Mouse (Mus musculus) liver, adult 2 months (tissue): ENCODE measurements around the gene Gm8159. TPM values are rescaled to one million over a fixed set of nuclear protein-coding genes. Genes with fewer than 3 reads are reported as not detected.
"Not testable (repeated sequence)": the region's sequence is repeated elsewhere in the genome, so short reads cannot be mapped to it uniquely, and the experiment has no call there.

Experiments used
- DNase-seq: peaks from one replicate; pipeline ENCODE4 v3.0.0-alpha.2; 2011; ENCODE audit warnings: low read depth, low spot score; ENCODE audit errors: extremely low read depth
- H3K27ac ChIP-seq: fragments of 200-500 bp; replicated peaks from 2 replicates; pipeline ENCODE4 v1.5.1; 2012; ENCODE audit warnings: low read depth, mild to moderate bottlenecking, control low read depth, inconsistent platforms, low read length; ENCODE audit not compliant: insufficient read depth
- H3K27me3 ChIP-seq: fragments of 200-500 bp; 2 replicates; pipeline ENCODE4 v1.6.1; 2012; ENCODE audit warnings: mild to moderate bottlenecking, moderate library complexity, low read length, inconsistent platforms; ENCODE audit not compliant: control insufficient read depth, insufficient read depth
- H3K36me3 ChIP-seq: fragments of 200-500 bp; 2 replicates; pipeline ENCODE4 v1.6.1; 2012; ENCODE audit warnings: low read length, inconsistent platforms; ENCODE audit not compliant: control insufficient read depth, insufficient read depth
- H3K4me1 ChIP-seq: fragments of 200-500 bp; 2 replicates; pipeline ENCODE4 v1.6.1; 2011; ENCODE audit warnings: low read length; ENCODE audit not compliant: control insufficient read depth, insufficient read depth
- H3K4me3 ChIP-seq: fragments of 200-500 bp; 2 replicates; pipeline ENCODE4 v1.5.1; 2011; ENCODE audit warnings: low read depth, mild to moderate bottlenecking, control low read depth, low read length, moderate library complexity; ENCODE audit not compliant: insufficient read depth
- H3K79me2 ChIP-seq: fragments of 200-500 bp; 2 replicates; pipeline ENCODE4 v1.6.1; 2012; ENCODE audit warnings: inconsistent platforms, mild to moderate bottlenecking, low read length, moderate library complexity; ENCODE audit not compliant: control insufficient read depth, insufficient read depth
- H3K9ac ChIP-seq: fragments of 200-500 bp; 2 replicates; pipeline ENCODE4 v1.6.1; 2012; ENCODE audit warnings: low read depth, mild to moderate bottlenecking, control low read depth, inconsistent platforms, low read length
- CTCF ChIP-seq: fragments of 200-500 bp; IDR thresholded peaks from 2 replicates; pipeline ENCODE4 v1.5.1; 2011; ENCODE audit warnings: low read depth, low read length, control low read depth
- WGBS: fragments of 180-500 bp; shearing (Covaris S2); methylation state at CpG from one replicate; pipeline ENCODE4 v1.1.7; 2018; 5-methylcytosine and 5-hydroxymethylcytosine counted together
- polyA plus RNA-seq: library from polyadenylated mRNA; depleted of rRNA; stranded (reverse); fragments of >200 nt; gene quantifications from 2 replicates; pipeline ENCODE4 v1.2.3, GENCODE M21; 2012; rRNA removed
- total RNA-seq: library from RNA; depleted of rRNA; stranded (reverse); fragments of >200 nt; gene quantifications from 2 replicates; pipeline ENCODE4 v1.2.3, GENCODE M21; 2014; rRNA removed

Gene Gm8159
- total RNA-seq: not detected in 2 replicates
- polyA plus RNA-seq: not detected in 2 replicates

DNA sequence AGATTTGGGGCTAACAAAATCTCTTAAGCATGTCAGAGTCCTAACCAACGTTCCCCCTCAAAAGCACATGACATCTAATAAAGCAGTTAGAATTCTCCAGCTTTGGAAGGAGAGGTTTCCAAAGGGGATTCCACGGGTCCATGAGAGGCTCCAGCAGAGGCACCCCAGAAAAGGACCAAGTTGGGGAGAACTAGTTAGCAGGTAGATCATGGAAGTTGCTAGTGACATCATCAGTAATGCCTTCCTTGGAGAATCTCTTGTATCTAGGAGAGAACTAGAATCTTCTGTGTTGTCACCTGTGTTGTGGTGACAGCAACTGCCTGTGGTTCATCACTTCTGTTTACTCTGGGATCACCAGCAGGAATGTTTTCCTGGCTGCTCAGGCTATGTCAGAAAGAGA is at the start of gene Gm8159:
Gm8159 (plus strand) TSS at position 301 of the 400 bp plus-strand sequence.
- H3K36me3 ChIP-seq, H3K9ac ChIP-seq, H3K27me3 ChIP-seq, H3K27ac ChIP-seq, H3K4me1 ChIP-seq, H3K79me2 ChIP-seq, DNase-seq, H3K4me3 ChIP-seq: not testable (repeated sequence)
- no CpG with 5 or more reads among the region's 2 CpGs for WGBS

DNA sequence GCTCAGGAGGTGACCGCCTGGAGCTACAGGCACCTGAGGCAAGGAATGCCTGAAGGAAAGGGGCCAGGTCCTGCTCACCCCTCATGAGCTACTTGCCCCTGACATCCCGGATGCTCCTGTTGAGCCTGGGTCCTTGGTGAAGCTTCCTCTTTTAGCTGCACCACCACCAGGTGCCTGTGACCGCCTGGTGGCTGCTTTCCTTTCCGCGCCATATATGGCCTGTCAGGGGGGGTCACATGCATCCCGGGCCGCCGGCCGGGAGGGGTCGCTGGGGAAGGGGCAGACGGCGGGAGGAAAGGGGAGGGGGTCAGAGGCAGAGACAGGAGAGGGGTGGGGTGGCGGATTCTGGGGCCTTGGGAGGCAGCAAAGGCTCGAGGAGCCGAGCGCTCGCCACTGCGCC is 17.2 kb downstream of the Gm8159 start:
- not testable (repeated sequence) for H3K4me3 ChIP-seq, H3K27ac ChIP-seq, H3K9ac ChIP-seq, H3K79me2 ChIP-seq, DNase-seq, H3K36me3 ChIP-seq, H3K4me1 ChIP-seq, H3K27me3 ChIP-seq
- 6% methylated on average over 16 of the region's 18 CpGs for WGBS

GRCm38 (mm10) chr14:4650324-4650723 is 18.2 kb downstream of the Gm8159 start:
- WGBS: 5% methylated on average over 5 of the region's 9 CpGs
- H3K4me1 ChIP-seq, DNase-seq: not testable (repeated sequence)

GRCm38 (mm10) chr14:4663892-4664291 is 31.7 kb downstream of the Gm8159 start, which contains the start of gene Gm3239:
Gene Gm3239 (plus strand): TSS chr14:4664192.
- not testable (repeated sequence) for H3K36me3 ChIP-seq, H3K4me1 ChIP-seq, H3K79me2 ChIP-seq, H3K9ac ChIP-seq, DNase-seq, H3K4me3 ChIP-seq, H3K27ac ChIP-seq, H3K27me3 ChIP-seq
- no CpG with 5 or more reads among the region's 2 CpGs for WGBS

More at GRCm38 (mm10) chr14:4650324-4650723, 18.2 kb downstream of the Gm8159 start:
- H3K36me3 ChIP-seq, H3K27ac ChIP-seq, H3K4me3 ChIP-seq, H3K79me2 ChIP-seq, H3K9ac ChIP-seq, H3K27me3 ChIP-seq: not testable (repeated sequence)
- TF ChIP-seq CTCF: peak; percentile 9; the same call in 1 of the 2 replicates

Other genes with a start within 250 kb of the Gm8159 start
- not detected in 2 replicates for gene Gm3159, start 234.8 kb upstream of the Gm8159 start, total RNA-seq
- not detected in 2 replicates for gene Gm3159, start 234.8 kb upstream of the Gm8159 start, polyA plus RNA-seq
- not detected in 2 replicates for gene Gm3164, start 216.9 kb upstream of the Gm8159 start, total RNA-seq
- gene Gm3164, start 216.9 kb upstream of the Gm8159 start, polyA plus RNA-seq: not detected in 2 replicates
- not detected in 2 replicates for gene Gm3173, start 201.4 kb upstream of the Gm8159 start, total RNA-seq
- gene Gm3173, start 201.4 kb upstream of the Gm8159 start, polyA plus RNA-seq: not detected in 2 replicates
- gene Gm3182, start 150.6 kb upstream of the Gm8159 start, total RNA-seq: not detected in 2 replicates
- gene Gm3182, start 150.6 kb upstream of the Gm8159 start, polyA plus RNA-seq: not detected in 2 replicates
- gene Gm3047, start 76.9 kb upstream of the Gm8159 start, total RNA-seq: not detected in 2 replicates
- gene Gm3047, start 76.9 kb upstream of the Gm8159 start, polyA plus RNA-seq: not detected in 2 replicates
- gene Gm3239, start 31.8 kb downstream of the Gm8159 start, total RNA-seq: not detected in 2 replicates
- not detected in 2 replicates for gene Gm3239, start 31.8 kb downstream of the Gm8159 start, polyA plus RNA-seq
- not detected in 2 replicates for gene Gm7876, start 76.9 kb downstream of the Gm8159 start, total RNA-seq
- gene Gm7876, start 76.9 kb downstream of the Gm8159 start, polyA plus RNA-seq: not detected in 2 replicates
- not detected in 2 replicates for gene Gm3252, start 94.4 kb downstream of the Gm8159 start, total RNA-seq
- gene Gm3252, start 94.4 kb downstream of the Gm8159 start, polyA plus RNA-seq: not detected in 2 replicates
- not detected in 2 replicates for gene Gm9602, start 144.0 kb downstream of the Gm8159 start, total RNA-seq
- not detected in 2 replicates for gene Gm9602, start 144.0 kb downstream of the Gm8159 start, polyA plus RNA-seq
- gene Gm3269, start 205.8 kb downstream of the Gm8159 start, total RNA-seq: not detected in 2 replicates
- not detected in 2 replicates for gene Gm3269, start 205.8 kb downstream of the Gm8159 start, polyA plus RNA-seq
- not detected in 2 replicates for gene Gm3264, start 223.2 kb downstream of the Gm8159 start, total RNA-seq
- not detected in 2 replicates for gene Gm3264, start 223.2 kb downstream of the Gm8159 start, polyA plus RNA-seq